Mouse (Mus musculus) embryo, embryonic 10.5 days (tissue): ENCODE data around the gene Ddx27.

Experiments used
- DNase-seq: peaks from one replicate; pipeline ENCODE4 v3.0.0-alpha.2; 2015; ENCODE audit warnings: low spot score

Gene Ddx27

DNA sequence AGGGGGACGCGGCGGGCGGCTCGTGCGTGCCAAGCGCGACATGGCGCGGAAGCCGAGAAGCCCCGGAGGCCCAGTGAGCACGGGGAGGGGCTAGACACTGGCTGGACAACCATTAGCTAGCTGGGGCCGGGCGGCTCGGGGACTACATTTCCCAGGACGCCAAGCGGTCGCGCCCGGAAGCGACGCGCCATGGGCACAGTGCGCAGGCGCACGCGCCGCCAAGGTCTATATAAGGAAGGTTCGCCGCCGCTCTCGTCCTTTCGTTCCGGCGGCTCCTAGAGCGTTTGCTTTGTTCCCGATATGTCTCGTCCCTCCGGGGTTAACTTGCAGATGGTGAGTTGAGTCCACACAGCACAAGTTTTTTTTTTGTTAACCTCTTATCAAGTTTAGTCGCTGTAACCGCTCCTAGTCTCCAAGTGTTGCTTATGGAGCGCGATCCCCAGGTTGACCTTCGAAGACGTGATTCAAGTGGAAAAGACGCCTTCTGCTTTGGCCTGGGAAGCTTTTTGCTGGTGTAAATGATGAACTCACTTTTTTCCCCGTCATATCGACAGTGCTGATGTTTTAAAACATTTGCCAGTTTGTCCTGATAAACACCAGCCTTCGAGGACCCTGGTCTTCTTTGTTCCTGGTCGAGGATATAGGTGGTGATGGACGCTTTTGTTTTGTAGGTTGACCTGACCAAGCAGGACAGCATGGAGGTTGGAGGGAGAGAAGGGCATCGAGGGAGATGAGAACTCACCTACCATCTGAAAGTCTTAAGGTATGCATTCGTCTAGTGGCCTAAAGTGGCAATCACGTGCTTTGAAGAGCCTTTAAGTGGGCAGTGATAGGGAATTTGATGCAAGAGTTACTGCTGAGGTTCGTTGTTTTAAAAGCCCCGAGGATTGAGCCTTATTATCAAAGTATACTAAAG is 48.2 kb downstream of the Ddx27 start, which contains the start of gene Znfx1:
Gene Znfx1, minus strand, starts transcription at position 51 of the 916 bp plus-strand sequence.
- peak; percentile 97 for DNase-seq

- DNase-seq: peak; percentile 51
These were observed 49.0 kb downstream of the Ddx27 start for GRCm38 (mm10) chr2:167063906-167064496.

- peak; percentile 28 for DNase-seq
These were observed 49.8 kb downstream of the Ddx27 start for GRCm38 (mm10) chr2:167064601-167065295.

DNA sequence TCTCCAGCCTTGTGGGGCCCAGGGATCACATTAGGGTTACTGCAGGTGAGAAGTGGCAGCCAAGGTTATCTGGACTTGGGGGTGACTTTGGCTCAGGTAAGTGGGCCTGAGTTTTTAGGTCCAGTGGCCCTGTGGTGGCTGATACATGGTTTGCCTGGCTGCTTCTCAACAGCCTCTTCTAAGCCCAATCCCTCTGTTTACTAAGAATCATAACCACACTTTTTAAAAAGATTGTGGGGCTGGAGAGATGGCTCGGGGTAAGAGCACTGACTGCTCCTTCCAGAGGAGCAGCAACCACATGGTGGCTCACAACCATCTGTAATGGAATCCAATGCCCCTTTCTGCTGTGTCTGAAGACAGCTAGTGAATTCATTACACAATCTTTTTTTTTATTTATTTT is 51.0 kb downstream of the Ddx27 start:
- peak; percentile 20 for DNase-seq

DNA sequence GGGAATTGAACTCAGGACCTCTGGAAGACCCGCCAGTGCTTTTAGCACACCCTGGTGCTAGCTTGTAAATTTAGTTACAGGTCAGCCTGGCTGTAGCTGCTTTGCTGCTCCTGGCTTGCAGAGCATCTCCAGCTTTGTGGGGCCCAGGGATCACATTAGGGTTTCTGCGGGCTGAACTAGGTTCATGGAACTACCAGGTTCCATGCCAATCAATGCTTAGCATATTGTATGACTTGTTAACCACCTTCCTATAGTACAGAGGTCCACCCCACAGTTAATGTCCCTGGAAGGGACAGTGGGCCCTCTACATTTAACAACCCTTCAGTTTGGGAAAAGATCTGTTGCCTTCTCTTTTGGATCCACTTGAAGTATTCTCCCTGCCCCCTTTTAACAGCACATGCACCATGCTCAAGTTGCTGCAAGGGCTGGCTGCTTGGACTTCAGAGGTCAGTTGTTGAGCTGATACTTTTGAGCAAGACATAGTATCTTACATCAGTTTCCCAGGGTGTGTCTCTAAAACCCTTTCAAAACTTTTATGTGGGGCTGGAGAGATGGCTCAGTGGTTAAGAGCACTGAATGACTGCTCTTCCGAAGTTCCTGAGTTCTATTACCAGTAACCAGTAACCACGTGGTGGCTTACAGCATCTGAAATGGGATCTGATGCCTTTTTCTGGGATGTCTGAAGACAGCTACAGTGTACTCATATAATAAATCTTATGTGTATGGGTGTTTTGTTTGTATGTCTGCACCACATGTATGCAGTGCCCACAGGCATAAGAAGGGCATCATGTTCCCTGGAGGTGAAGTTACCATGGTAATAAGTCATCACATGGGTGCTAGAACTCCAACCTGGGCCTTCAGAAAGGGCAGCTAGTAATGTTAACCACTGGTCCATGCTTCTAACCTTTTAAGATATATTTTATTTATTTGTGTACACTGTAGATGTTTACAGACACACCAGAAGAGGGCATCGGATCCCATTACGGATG is 51.8 kb downstream of the Ddx27 start:
- DNase-seq: peak; percentile 57

DNA sequence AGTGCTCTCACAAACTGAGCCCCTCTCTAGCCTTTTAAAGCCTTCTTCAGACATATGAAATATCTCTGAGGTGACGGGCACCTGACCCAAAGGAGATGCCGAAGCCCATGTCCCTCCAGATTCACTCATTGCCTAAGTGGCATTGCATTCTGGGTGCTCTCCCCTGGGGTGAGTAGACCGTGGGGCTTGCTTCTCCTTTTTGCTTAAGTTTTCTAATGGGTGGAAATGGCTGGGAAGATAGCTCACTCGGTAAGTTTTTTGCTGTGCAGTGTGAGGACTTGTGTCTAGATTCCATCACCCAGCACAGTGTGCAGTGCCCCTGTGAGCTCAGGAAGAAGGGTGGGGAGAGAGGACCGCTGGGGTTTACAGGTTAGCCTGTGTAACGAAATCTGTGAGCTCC is 52.6 kb downstream of the Ddx27 start:
- DNase-seq: no peak

DNA sequence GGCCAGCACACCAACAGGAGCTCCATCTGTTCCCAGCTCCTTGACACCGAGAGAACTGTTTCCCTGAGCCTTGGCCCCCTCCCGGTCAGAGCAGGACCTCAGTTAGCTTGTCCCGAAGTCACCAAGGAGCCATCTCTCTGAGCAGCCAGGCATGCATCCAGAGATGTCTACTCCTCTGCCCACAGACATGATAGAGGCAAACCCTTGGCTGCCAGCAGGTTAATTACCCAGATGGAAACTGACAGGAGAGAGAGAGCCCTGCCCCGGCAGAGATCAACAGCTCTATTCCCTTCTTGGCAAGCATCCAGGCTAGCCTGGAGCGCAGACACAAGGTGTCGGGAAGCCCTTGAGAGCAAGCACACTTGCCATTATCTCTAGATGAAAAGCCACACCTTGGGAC is 55.3 kb downstream of the Ddx27 start:
- DNase-seq: no peak

- DNase-seq: peak; percentile 24
These were observed 56.3 kb downstream of the Ddx27 start for GRCm38 (mm10) chr2:167071266-167071640.

DNA sequence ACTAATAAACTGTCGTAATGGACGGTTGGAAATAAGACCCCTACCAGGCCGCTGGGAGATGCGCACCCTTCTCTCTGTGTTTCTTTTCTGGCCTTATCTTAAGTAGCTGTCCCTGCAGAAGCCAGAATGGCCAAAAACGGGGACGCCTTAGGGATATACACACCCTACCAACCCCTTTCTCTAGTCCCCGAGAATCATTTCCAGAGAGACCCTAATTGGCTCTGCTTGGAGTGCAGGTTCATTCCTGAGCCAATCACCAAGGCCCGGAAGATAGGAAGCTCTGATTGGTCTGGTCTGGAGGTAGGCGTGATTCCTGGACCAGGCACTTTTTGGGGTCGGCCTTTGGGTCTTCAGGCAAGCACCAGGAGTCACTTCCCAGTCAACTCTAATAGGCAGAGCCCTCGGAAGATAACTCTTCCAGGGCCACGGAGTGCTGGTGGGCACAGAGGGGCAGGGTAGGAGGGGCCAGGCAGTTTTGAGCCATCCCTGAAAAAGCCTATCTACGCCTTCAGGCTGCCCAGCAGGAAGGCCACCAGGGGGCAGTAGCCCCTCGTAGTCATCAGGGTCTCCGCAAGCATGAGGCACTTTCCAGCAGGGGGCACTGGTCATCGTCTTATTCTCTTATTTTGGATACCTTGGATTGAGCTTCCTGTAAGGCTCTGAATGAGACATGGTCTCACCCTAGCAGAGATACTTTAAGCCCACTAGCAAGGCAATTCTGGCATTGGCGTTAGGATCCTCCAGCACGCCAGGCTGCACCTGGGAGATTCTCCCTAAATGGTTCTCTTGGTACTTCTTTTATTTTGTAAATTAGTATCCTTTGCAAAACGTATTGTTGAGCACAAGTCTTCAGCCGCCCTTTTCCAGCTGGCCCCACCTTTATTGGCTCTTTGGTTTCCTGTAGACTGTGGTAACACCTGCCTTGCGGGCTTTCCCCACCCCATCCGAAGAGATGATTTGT is 56.9 kb downstream of the Ddx27 start:
- peak; percentile 99 for DNase-seq

- DNase-seq: no peak
These were observed 59.6 kb downstream of the Ddx27 start for GRCm38 (mm10) chr2:167074587-167074986.

DNA sequence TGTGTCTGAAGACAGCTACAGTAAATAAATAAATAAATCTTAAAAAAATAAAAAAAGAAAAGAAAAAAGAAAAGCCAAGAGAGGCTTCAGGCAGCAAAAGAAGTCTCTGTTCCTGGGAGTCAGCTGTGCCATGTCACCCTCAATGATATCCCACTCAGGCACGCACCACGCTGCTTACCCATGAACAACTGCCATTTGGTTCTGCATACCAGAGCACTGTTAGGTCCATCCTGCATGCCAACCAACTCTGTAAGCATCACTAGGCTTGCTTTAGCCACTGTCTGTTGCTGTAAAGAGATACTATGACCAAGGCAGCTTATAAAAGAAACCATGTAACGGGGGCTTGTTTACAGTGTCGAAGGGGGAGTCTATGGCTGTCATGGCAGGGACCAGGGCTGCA is 61.4 kb downstream of the Ddx27 start:
- no peak for DNase-seq

GRCm38 (mm10) chr2:167076759-167077158 is 61.8 kb downstream of the Ddx27 start:
- DNase-seq: no peak

- DNase-seq: no peak
These were observed 62.4 kb downstream of the Ddx27 start for GRCm38 (mm10) chr2:167077199-167077962.

DNA sequence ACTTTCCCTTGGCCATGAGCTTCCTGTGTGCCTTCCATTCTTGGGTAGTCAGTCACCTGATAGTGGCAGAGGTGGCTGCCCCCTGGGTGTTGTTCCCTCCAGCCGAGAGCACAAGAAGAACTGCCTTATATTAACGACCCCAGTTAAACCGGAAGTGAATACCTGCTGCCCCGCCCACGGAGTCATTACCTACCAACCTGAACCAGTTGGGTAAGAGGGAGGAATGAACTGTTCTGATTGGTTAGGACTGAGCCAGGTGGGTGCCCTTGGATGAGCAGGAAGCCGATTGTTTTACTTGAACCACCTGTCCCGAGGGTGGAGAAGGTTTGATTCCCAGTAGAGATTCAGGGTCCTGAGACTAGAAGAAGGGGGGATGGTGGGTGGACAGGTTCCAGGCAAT is 63.5 kb downstream of the Ddx27 start:
- no peak for DNase-seq

DNA sequence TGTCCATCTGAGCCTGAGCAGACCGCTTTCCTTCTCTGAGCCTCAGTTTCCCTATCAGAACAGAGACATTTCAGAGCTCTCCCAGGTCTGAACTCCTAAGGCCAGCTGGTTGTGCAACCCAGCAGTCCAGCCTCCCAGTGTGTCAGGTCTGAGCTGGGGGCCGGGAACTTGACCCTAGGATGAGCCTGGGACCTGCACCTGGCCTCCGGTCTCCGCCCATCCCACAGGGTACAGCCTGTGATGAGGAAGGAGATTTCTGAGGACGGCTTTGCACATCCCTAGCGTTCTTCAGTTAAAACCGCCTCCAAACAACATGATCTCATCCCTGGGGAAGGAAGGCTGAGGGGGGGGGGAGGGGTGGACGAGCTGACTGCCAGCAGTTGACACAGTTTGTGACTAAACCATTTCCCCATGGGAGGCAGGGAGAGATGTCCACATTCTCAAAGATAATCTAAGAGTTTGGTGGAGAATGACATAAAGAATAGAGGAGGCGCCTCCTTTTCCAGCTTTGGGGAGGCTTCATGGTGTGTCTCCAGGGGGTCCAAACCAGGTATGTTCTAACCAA is 64.0 kb downstream of the Ddx27 start:
- no peak for DNase-seq

GRCm38 (mm10) chr2:167079535-167080257 is 64.7 kb downstream of the Ddx27 start:
- peak; percentile 53 for DNase-seq

DNA sequence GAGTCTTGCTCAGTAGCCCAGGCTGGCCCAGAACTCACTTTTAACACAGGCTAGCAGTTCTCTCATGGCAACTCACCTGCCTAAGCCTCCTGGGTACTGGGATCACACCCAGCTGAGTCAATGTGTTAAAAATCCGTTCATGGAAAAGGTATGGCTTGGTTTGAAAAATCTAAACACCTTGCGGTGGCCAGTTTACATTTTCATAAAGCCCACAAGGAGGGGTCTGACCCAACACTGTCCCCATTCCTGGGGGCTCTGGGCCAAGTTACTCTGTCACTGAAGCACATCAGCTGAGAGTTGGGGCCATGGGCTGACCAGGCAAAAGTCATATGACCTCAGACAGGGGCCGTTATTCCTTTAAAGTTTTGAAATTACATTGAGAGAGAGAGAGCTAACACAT is 65.4 kb downstream of the Ddx27 start:
- no peak for DNase-seq

DNA sequence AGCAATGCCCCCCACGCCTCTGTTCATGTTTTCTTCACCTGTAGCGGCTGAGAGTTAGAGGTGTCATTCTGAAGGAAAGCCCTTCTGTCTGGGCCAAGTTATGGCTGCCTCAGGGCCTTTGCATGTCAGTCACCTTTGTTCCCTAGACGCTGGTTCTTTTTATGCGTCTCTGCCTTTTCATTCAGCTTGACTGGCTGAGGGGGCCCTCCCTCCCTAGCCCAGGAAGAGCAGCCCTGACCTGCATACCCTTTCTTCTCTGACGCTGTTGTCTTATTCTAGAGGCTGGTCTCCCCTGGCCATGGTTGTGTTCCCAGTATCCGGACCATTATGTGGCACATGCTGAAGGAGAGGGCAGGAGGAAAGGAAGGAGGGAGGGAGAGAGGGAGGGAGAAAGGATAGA is 66.1 kb downstream of the Ddx27 start:
- no peak for DNase-seq

DNA sequence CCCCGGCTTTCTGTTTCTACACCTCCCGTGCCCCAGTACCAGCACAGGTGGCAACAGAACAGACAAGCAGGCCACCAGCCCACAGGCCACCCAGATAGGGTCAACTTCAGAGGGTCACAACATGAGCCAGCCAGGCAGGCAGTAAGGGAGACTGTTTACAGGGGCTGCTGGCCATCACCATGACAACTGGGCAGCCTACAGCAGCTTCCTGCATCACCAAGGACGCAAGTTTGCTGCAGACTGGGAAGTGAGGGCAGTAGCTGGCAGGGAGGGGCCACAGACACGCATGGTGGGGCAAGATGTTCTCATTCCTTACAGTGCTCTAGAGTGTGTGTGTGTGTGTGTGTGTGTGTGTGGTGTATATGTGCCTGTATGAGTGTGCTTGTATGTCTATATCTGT is 66.6 kb downstream of the Ddx27 start:
- peak; percentile 72 for DNase-seq
